Mouse (Mus musculus) activated CD4-positive, CD25-positive, alpha-beta regulatory T cell, adult 9 weeks (primary cell): Measurements from ENCODE around the gene Dcpp2. TPM values are rescaled to one million over a fixed set of nuclear protein-coding genes. Genes with fewer than 3 reads are reported as not detected.

ENCODE experiments used
- polyA plus RNA-seq: library from polyadenylated mRNA; unstranded; fragments of 100-300 nt; shearing (Covaris generic); gene quantifications from one replicate; pipeline ENCODE4 v1.2.1, GENCODE M21; 2017

The Dcpp2 gene
- not detected for polyA plus RNA-seq

DNA sequence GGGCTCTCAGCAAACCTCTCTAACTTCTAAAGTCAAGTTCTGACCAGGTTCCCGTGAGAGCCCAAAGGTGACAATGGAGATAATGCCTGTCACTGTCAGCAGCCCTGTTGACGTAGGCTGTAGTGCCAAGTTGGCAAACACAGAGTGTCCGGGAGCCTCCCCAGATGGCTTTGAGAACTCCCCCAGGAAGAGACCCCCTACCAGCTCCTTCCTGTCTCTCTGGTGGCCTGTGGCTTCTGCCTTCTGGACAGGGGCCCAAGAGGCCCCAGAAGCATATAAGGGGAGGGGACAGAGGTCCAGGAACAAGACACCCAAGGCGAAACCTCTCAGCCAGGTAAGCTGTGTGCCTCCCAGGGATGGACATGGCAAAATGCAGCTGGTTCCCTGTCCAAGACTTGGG is at the start of gene Dcpp2, which contains the start of gene Dcpp1:
Gene Dcpp2 (plus strand): TSS at position 305 of the 400 bp plus-strand sequence.
Gene Dcpp1 (plus strand): TSS at position 301 of the 400 bp plus-strand sequence.

DNA sequence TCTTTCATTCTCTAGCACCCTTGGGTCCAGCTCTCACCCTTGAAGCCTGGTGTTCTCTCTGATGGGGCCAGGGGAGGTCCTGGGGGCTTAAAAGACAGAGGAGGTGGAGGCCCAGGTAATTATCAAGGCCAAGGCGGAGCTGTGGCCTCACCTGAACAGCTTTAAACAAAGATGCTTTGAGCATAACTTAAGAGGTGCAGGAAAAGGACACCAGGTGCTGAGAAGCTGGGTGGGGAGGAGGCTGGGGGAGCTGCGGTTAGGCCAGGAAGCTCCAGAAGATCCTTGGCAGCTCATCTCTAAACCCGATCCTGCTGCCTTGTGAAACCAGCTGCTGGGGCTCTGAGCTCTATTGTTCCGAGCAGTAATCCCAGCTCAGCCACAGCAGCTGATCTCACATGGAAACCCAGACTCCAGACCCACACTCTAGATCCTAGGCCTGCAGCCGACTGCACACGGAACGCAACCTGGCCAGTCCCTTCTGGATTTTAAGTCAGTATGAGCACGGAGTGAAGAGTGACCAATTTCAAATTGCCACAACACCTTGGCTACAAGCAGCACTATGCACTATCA is 44.6 kb upstream of the Dcpp2 start, which contains the start of gene Prss33:
Gene Prss33 (minus strand): TSS at position 51 of the 570 bp plus-strand sequence.

DNA sequence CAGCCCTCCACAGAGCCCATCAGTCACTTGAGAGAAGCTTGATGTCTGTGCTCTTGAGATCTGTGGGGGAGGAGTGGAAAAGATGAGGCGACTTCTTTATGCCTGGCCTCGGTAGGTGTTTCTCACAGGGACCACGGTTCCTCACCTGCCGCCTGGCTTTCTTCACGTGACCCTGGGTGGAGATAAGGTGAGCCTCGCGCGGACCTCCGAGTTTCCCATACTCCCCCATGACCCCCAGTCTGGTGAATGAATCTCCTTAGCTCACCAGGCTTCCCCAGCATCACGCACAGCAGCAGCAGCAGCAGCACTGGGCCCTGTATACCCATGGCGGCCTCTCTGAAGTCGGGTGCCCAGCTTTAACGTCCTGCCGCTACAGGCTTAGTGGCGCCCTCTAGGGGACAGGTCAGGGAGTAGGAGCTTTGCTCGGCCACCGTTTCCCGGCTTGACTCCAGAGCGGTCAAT is 36.8 kb upstream of the Dcpp2 start, which contains the start of the genes Prss32 and Prss41:
Gene Prss32 (plus strand): TSS at position 44 of the 462 bp plus-strand sequence.
Gene Prss41 (minus strand): TSS at position 361 of the 462 bp plus-strand sequence.

DNA sequence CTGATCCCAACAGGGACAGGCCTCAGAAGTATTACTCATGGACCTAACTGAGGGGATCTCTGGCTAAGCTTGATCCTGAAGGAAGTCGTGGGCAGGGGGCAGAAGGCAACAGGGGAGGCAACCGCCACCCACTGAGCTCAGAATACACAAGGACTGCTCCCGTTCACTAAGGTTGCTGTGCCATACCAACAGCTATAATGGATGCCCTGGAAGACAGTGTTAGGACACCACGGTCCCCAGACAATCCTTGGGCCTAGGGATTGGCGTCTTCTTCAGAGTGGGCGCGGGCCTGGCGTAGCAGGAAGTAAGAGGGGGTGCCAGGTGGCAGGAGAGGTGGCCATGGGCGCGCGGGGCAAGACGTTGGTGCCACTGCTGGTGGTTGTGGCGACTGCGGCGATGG is 12.9 kb upstream of the Dcpp2 start, which contains the start of gene Prss21:
Gene Prss21 (plus strand): TSS at position 301 of the 400 bp plus-strand sequence.

DNA sequence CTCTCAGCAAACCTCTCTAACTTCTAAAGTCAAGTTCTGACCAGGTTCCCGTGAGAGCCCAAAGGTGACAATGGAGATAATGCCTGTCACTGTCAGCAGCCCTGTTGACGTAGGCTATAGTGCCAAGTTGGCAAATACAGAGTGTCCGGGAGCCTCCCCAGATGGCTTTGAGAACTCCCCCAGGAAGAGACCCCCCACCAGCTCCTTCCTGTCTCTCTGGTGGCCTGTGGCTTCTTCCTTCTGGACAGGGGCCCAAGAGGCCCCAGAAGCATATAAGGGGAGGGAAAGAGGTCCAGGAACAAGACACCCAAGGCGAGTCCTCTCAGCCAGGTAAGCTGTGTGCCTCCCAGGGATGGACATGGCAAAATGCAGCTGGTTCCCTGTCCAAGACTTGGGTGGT is 36.5 kb downstream of the Dcpp2 start, which contains the start of gene Dcpp3:
Gene Dcpp3 (plus strand): TSS at position 301 of the 400 bp plus-strand sequence.

DNA sequence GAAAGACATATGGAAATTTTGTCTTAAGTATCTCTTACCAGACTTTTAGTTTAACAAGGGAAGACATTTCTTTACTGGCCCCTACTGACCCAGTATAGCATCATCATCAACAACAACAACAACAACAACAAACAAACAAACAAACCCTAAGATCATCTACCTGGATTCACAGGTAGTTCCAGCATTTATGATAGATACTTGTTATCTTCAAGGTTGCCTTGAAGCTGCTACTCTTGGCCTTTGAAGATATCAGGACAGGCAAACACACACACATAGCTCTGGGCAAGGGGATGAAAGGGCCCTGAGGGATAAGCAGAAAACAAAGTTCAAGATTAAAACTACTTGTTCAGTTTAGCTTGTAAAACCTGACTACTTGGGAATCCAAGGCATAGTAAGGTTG is 60.7 kb downstream of the Dcpp2 start, which contains the start of gene Sbp:
Gene Sbp (plus strand): TSS at position 301 of the 400 bp plus-strand sequence.

Other genes with a start within 250 kb of the Dcpp2 start
- 0.60 TPM for gene Mmp25, start 235.6 kb upstream of the Dcpp2 start, polyA plus RNA-seq
- gene Bicdl2, start 220.4 kb upstream of the Dcpp2 start, polyA plus RNA-seq = not detected
- gene Hcfc1r1, start 207.3 kb upstream of the Dcpp2 start, polyA plus RNA-seq = 64.9 TPM
- gene Thoc6, start 207.0 kb upstream of the Dcpp2 start, polyA plus RNA-seq = 31.2 TPM
- 6.5 TPM for gene Tnfrsf12a, start 203.4 kb upstream of the Dcpp2 start, polyA plus RNA-seq
- not detected for gene Cldn6, start 201.6 kb upstream of the Dcpp2 start, polyA plus RNA-seq
- not detected for gene Cldn9, start 196.9 kb upstream of the Dcpp2 start, polyA plus RNA-seq
- not detected for gene 1520401A03Rik, start 158.1 kb upstream of the Dcpp2 start, polyA plus RNA-seq
- gene Pkmyt1, start 154.5 kb upstream of the Dcpp2 start, polyA plus RNA-seq = 19.9 TPM
- gene Paqr4, start 140.0 kb upstream of the Dcpp2 start, polyA plus RNA-seq = 8.8 TPM
- 5.7 TPM for gene Kremen2, start 135.0 kb upstream of the Dcpp2 start, polyA plus RNA-seq
- gene Flywch1, start 109.3 kb upstream of the Dcpp2 start, polyA plus RNA-seq = 31.6 TPM
- 4.9 TPM for gene Flywch2, start 94.8 kb upstream of the Dcpp2 start, polyA plus RNA-seq
- gene Srrm2, start 90.3 kb upstream of the Dcpp2 start, polyA plus RNA-seq = 454 TPM
- 708 TPM for gene Elob, start 51.7 kb upstream of the Dcpp2 start, polyA plus RNA-seq
- 0.49 TPM for gene Prss33, start 44.8 kb upstream of the Dcpp2 start, polyA plus RNA-seq
- gene Prss32, start 37.0 kb upstream of the Dcpp2 start, polyA plus RNA-seq = not detected
- gene Prss41, start 36.7 kb upstream of the Dcpp2 start, polyA plus RNA-seq = 5.6 TPM
- not detected for gene Prss21, start 12.8 kb upstream of the Dcpp2 start, polyA plus RNA-seq
- not detected for gene Dcpp1, start within 50 bp of the Dcpp2 start, polyA plus RNA-seq
- not detected for gene Dcpp3, start 36.6 kb downstream of the Dcpp2 start, polyA plus RNA-seq
- gene Sbp, start 60.8 kb downstream of the Dcpp2 start, polyA plus RNA-seq = not detected
- not detected for gene Sbpl, start 74.4 kb downstream of the Dcpp2 start, polyA plus RNA-seq
- 0.61 TPM for gene Prss30, start 99.7 kb downstream of the Dcpp2 start, polyA plus RNA-seq
- not detected for gene Prss22, start 117.2 kb downstream of the Dcpp2 start, polyA plus RNA-seq
- 0.88 TPM for gene Prss27, start 157.3 kb downstream of the Dcpp2 start, polyA plus RNA-seq
- 8.6 TPM for gene Kctd5, start 192.6 kb downstream of the Dcpp2 start, polyA plus RNA-seq